Mouse (Mus musculus) urinary bladder, postnatal 10 days (tissue): ENCODE results near the gene Myog.

ENCODE experiments used
- DNase-seq: peaks from one replicate; pipeline ENCODE4 v3.0.0; 2022; ENCODE audit warnings: low spot score

The Myog gene

DNA sequence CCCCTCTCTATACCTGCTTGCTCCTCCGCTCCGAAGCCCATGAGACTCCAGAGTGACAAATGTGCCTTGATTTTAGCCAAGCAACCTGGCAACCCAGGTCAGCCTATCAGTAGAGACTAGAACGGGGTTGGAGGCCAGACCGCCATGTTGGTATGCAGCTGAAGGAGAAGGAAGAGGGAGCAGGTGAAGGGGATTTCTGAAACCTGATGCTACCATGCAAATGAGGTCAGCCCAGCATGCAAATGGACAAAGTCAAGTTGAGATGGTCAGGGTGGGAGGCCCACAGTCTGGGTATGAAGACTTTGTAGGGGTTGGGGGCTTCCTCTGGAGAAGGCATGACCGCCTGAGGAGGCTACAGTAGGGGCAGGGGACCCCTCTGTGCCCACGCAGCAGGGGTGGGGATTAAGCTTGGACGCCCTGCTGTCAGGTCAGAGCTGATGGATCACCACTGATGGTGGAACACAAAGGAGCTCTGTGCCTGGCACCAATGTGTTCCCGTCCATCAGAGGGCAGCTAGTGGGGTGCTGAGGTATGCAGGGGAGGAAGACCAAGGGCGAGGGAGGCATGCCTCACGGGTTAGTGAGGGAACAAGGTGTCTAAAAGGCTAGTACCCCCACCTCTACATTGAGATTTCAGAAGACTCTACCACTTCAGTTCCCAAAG lies 4.2 kb upstream of the Myog start:
- no peak for DNase-seq

- DNase-seq: no peak
Observed at GRCm38 (mm10) chr1:134288239-134288638, 1.6 kb upstream of the Myog start.

DNA sequence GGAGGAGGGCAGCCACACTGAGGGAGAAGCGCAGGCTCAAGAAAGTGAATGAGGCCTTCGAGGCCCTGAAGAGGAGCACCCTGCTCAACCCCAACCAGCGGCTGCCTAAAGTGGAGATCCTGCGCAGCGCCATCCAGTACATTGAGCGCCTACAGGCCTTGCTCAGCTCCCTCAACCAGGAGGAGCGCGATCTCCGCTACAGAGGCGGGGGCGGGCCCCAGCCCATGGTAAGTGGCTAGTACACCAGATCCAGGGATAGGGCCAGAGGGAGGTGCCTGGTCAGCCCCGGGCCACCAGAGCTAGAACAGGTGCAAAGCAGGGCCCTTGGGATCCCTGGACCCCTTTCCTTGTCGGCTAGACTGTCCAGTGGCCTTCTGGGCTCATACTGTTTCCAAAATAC lies 511 bp downstream of the Myog start:
- no peak for DNase-seq

DNA sequence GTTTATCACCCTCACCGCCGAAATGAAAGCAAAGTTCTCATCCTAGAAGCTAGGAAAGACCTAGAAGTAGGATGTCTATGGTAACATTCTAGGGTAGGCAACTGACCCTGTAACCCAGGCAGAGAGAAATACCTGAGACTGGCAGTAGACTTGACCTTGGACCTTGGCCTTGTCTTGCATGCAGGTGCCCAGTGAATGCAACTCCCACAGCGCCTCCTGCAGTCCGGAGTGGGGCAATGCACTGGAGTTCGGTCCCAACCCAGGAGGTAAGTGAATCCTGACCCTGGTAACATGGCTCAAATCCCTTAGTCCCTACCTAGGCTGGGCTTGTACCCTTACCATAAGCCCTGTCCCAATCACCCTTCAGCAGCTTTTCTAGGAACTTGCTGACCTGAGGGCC lies 1.1 kb downstream of the Myog start:
- DNase-seq: no peak

GRCm38 (mm10) chr1:134291555-134291954 lies 1.8 kb downstream of the Myog start:
- no peak for DNase-seq

- DNase-seq: no peak
Observed at GRCm38 (mm10) chr1:134292073-134292472, 2.3 kb downstream of the Myog start.

- no peak for DNase-seq
Observed at GRCm38 (mm10) chr1:134292601-134293000, 2.8 kb downstream of the Myog start.

GRCm38 (mm10) chr1:134293276-134293675 lies 3.5 kb downstream of the Myog start:
- no peak for DNase-seq

DNA sequence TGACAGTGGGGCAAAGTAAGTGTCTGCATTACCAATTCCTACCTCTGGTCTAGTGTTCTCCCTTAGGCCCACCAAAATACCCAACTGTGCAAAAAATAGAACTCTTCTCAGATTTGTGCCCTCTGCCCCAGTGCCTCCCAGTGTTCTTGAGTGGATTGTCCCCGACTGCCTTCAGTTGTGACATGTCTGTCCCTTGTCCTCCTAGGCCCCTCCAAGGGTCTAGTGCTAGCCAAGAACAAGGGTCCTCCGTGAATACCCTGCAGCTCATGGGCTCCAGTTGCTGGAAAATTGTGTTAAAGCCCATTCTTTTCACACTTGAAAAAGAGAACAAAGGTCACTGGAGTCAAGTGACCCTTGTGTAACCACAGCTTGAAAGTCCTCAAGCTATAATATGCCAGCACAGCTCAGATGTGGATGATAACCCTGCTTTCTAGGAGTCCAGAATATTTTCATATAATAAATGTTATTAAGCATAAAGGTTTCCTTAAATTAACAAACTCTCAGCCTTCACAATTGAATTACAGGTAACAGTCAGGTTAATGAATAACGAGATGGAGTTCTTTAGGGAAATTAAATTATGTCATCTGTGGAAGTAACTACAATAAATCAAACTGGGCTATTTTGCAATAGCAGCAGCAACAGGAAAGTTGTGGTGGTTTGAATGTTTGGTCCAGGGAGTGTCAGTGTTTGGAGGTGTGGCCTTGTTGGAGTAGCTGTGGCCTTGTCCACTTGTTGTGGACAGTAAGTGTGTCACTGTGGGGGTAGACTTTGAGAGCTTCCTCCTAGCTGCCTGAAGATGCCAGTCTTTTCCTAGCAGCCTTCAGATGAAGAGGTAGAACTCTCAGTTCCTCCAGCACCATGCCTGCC lies 4.2 kb downstream of the Myog start:
- DNase-seq: no peak

DNA sequence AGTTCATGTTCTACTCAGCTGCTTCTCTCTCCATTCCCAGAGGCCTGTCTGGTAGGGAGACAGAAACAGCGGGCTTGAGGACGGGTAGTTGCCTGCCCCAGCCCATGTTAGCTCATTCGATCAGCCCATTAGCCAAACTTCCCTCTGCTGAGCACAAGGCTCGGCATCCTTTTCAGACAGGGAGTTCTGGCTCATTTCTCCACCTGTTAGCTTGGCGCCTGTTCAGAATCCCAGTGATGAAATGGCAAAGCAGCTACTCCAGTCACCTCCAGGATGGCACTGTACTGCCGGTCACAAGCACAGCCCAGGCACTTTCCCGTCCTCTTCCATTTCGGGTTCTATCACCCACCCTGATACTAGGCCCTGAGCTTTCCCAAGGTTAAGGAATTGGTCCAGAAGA lies 7.5 kb downstream of the Myog start:
- no peak for DNase-seq

GRCm38 (mm10) chr1:134298636-134299411 lies 9.0 kb downstream of the Myog start:
- DNase-seq: no peak

GRCm38 (mm10) chr1:134302568-134303238 lies 12.9 kb downstream of the Myog start:
- DNase-seq: no peak

GRCm38 (mm10) chr1:134304940-134305339 lies 15.2 kb downstream of the Myog start:
- DNase-seq: no peak

GRCm38 (mm10) chr1:134307409-134307808 lies 17.6 kb downstream of the Myog start:
- DNase-seq: no peak

DNA sequence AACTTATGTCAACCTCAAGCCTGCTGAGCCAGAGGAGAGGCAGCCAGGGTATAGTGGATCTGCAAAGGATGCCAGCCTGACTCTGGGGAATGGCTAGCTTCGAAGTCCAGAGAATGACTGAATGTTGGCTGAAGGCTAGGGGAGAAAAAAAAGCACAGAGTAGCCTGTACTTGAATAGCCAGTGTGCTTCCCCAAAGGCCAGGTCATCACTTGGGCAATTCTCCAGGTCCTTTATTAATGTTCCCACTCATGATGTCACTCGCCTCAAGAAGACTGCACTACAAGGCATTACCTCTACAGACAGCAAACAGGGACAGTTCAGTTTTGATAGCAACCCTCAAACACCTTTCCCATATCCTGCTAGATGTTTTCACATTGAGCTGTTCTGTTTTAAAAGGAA lies 20.5 kb downstream of the Myog start:
- DNase-seq: no peak

DNA sequence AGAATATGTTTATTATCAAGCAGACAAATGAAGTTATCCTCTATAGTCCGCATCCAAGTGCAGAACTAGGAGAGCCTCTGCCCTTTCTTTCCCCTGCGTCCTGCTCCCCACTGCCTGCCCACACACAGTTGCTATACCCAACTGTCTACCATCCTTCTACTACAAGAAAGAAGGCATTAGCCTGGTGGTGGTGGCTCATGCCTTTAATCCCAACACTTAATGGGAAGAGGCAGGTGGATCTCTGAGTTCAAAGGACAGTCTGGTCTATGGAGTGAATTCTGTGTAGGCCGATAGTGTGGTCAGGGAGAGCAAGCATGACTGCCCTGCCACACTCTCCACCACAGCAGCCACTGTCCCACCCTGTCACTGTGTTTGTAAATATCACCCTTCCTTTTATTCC lies 20.9 kb downstream of the Myog start:
- DNase-seq: no peak

DNA sequence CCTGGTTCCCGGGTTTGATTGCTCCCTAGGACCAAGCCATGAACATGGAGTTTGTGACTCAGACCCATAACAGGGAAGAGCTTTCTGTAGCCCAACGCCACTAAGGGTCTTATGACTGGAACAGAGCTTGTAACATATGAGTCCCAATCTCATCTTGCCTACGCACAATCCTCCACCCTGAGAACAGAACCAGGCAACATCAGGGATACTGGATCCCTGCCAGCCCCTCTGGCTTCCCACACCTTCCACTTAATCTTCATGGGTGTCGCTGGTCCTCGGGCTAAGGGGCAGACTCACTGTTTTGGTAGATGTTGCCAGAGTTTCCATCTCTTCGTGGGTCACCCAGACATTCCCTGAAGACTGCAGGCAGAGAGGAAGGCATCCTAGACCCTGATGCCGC lies 22.0 kb downstream of the Myog start:
- DNase-seq: no peak

GRCm38 (mm10) chr1:134315181-134315580 lies 25.4 kb downstream of the Myog start:
- no peak for DNase-seq

DNA sequence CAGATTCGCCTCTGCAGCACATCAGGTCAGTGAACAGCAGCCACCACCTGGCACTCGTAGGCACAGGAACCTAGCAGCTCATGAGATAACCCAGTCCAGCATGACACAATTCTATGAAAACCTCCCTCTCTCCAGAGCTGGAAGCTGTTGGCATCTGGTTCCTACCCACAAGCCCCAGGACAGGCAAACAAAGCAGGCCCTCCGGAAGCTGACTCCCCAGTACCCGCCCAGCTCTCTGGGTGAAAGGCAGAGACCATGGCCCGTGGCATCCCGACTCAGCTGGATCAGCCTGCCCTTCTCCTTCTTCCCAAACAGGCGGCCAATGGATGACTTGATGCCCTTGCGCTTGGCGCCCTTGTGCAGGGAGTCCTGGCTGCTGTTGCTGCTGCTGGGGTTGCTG lies 26.6 kb downstream of the Myog start:
- no peak for DNase-seq

GRCm38 (mm10) chr1:134318261-134318660 lies 28.5 kb downstream of the Myog start:
- DNase-seq: no peak

DNA sequence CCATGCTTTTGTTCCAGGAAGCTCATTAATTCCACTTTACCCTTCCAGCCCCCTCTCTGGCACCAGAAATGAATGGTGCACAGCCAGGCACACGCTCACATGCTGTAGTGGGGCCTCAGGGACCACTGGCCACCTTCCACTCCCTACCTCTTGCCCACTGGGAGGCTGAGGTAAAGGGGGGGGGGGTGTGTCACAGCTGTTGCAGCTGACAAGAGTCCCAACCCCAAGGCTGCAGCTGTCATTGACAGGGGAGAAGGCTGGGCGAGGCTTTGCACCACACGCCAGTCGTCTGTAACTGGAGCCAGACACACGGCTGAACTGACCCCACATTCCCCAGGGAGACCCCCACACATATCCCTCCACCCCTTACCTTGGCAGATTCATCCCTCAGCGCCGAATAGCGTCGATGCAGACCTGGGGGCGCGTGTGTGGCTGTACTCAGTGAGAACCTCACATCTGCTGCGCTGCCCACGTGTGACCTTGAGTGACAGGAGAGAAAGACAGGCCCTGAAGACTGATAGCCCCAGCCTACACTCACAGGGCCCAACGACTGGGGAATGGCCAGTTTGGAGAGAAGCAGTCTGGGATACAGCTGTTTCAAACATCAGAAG lies 31.0 kb downstream of the Myog start:
- DNase-seq: no peak

- DNase-seq: no peak
Observed at GRCm38 (mm10) chr1:134322591-134322990, 32.8 kb downstream of the Myog start.
